Mouse (Mus musculus) testis, adult 2 months (tissue): ENCODE data around the gene Mgat1.

Experiments used
- CTCF ChIP-seq: fragments of 200-500 bp; IDR thresholded peaks from 2 replicates; pipeline ENCODE4 v1.5.1; 2012; ENCODE audit warnings: low read depth, mild to moderate bottlenecking, inconsistent platforms, low read length, moderate library complexity; ENCODE audit not compliant: control insufficient read depth, insufficient read depth, insufficient replicate concordance
- POLR2A ChIP-seq: fragments of 200-500 bp; IDR thresholded peaks from 2 replicates; pipeline ENCODE4 v1.6.1; 2012; ENCODE audit warnings: low read depth, mild to moderate bottlenecking, inconsistent platforms, low read length, moderate library complexity; ENCODE audit not compliant: control insufficient read depth

GRCm38 (mm10) chr11:49235459-49236207, 8.4 kb upstream of the Mgat1 start:
- TF ChIP-seq POLR2A (no peak), CTCF (no peak)
